Mouse (Mus musculus) left cerebral cortex, postnatal 4 days (tissue): ENCODE measurements around the gene Prph. TPM values are rescaled to one million over a fixed set of nuclear protein-coding genes. Genes with fewer than 3 reads are reported as not detected.

ENCODE experiments used
- DNase-seq: peaks from one replicate; pipeline ENCODE4 v3.0.0-alpha.2; 2022
- intact Hi-C: fragments of 180-260 bp; cut with DNase I; formaldehyde crosslinking; loops from one replicate; pipeline ENCODE4 v1.15.1; 2025
- total RNA-seq, 2 experiments: library from RNA; stranded (reverse); gene quantifications; 2 replicates each; pipeline ENCODE4 v1.2.3; 2021

Prph gene
- 1 to 10 TPM; 4.0 to 5.2 TPM for total RNA-seq

DNA sequence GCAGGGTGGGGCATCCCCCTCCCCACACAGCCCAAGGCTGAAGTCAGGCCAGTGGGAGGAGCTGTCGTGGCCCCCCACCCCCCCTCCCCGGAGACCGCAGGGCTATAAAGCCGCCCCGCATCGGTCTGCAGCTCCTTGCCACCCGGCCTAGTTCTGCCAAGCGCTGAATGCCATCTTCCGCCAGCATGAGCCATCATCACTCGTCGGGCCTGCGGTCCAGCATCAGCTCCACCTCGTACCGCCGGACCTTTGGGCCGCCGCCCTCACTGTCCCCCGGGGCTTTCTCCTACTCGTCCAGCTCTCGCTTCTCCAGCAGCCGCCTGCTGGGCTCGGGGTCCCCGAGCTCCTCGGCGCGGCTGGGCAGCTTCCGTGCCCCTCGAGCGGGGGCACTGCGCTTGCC is at the start of gene Prph:
Gene Prph (plus strand): TSS at position 135 of the 400 bp plus-strand sequence.
- no peak for DNase-seq
- intact Hi-C loops = no loop called here

DNA sequence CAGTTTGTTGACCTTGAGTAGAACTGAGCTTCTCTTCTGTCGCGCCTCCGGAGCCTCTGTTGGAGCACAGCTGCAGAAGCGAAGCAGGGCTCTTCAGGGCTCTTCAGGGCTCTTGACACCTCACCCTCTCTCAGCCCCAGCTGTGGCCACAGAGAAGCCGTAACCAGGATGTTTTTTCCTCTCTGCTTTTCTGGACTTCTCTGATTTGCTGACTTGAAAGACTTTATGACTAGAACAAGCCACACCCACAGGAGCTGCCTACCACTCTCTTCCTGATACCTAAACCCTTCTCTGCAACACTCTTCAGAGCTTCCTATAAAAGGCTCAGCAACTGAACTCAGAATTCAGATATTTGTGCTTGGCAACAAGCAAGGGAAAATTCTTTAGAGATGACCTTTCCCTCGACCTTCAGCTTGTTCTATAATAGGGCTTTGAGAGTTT is 46.2 kb upstream of the Prph start:
- no peak for DNase-seq
- intact Hi-C loops = no loop called here

DNA sequence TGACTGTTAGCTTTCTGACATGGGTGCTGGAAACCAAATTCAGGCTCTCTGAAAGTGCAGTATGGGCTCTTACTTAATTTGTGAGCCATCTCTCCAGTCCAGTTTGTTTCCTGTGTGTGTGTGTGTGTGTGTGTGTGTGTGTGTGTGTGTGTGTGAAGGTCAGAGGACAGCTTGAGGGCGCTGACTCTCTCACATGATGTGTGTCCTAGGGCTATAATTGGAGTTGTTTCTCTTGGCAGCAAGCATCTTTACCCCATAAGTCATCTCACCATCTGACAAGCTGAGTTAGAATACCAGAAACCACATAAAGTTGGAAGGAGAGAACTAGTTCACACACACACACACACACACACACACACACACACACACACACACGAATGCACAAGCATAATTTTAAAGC is 44.1 kb upstream of the Prph start:
- intact Hi-C loops = no loop called here

GRCm38 (mm10) chr15:99011946-99012345 is 43.0 kb upstream of the Prph start:
- DNase-seq = no peak
- intact Hi-C loops = no loop called here

More for the DNA sequence above, 44.1 kb upstream of the Prph start:
- DNase-seq = no peak

- no peak for DNase-seq
- intact Hi-C loops = no loop called here
These were observed 40.4 kb upstream of the Prph start for GRCm38 (mm10) chr15:99014496-99015030.

DNA sequence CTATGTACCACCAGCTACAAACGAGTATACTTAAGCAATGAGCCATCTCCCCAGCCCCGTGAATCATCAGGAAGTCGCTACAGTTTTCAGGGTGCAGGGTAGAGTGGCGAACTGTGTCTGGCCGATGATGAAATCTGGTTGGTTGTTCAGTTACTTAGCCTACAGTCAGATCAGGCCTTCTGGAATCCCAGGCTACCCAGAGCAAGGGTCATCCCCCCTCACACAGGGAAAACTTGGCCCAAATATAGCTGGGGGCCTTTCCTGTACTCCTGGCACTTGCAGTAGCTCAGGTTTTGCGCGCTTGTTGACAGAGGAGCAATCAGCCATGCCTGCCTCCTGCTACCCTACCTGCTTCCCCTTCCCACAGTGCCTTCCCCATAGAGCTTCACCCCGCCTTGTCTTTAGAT is 37.6 kb upstream of the Prph start:
- no peak for DNase-seq
- intact Hi-C loops = no loop called here

DNA sequence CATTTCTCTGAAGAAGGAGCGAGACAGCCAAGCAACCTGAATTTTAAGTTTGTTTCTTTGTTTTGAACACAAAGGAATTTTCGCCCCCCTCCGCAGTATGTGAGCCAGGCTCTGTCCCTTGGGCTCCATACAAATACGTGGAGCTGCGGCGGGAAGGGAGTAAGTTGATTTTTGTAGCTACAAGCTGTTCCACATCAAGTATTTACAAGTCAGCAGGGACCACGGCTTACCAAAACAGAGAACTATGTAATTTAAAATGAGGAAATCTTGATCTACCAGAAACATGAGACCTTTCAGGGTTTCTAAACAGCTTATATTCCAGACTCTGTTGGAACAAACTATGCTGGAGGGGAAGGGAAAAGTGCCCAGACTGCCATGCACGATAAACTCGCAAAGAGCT is 37.0 kb upstream of the Prph start:
- intact Hi-C loops = no loop called here
- DNase-seq = no peak

DNA sequence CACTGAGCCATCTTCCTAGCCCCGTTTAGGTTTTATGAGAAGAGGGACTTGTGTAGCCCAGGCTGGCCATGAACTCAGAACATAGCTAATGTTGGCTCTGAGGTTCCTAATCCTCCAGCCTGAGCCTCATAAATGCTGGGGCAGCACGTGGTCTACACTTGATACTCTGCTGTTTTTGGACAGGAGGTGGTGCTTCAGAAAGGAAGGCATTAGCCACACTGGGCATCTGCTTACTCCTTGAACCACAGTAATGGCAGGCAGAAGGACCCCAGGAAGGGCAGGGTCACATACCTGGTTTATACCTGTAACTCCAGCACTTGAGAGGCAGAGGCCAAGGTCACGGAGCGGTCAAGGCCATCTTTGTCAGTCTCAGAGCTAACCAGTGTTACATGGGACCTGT is 36.3 kb upstream of the Prph start:
- DNase-seq = no peak
- intact Hi-C loops = no loop called here

GRCm38 (mm10) chr15:99019436-99019835 is 35.5 kb upstream of the Prph start:
- no peak for DNase-seq
- intact Hi-C loops = no loop called here

- intact Hi-C loops = no loop called here
- DNase-seq = no peak
These were observed 34.8 kb upstream of the Prph start for GRCm38 (mm10) chr15:99020171-99020570.

DNA sequence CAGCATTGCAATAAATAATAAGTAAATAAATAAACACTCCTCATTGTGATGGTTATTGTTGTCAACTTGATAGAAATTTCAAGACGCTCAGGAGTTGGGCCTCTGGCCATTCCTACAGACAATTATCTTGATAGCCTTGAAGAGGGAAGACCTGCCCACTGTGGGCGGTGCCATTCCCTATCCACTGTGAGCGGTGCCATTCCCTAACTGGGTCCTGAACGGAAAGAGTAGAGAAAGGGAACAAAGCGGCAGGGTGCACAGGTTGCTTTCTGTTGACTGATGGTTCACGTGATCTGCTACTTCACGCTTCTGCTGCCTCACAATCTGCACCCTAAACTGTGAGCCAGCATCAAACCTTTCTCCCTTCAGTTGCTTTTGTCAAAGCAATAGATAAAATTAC is 33.7 kb upstream of the Prph start:
- intact Hi-C loops = no loop called here
- DNase-seq = no peak

GRCm38 (mm10) chr15:99024668-99025314 is 30.2 kb upstream of the Prph start:
- intact Hi-C loops = no loop called here

DNA sequence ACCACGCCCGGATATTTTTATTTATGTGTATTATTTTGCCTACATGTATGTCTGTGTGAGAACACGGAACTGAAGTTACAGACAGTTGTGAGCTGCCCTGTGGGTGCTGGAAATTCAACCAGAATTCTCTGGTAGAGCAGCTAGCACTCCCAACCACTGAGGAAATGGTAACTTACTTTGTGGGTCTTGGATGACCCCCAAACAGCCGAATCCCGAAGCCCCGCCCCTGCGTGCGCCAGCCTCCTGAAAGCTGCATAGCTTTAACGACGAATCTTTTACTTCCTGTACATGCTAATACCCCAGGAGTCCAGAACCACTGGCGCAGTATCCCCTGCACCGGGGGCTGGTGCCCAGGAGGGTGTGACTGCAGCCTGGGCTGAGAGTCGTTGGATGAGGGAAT is 29.6 kb upstream of the Prph start:
- DNase-seq = no peak
- intact Hi-C loops = no loop called here

More at GRCm38 (mm10) chr15:99024668-99025314, 30.2 kb upstream of the Prph start:
- peak; percentile 81 for DNase-seq

GRCm38 (mm10) chr15:99026259-99026658 is 28.7 kb upstream of the Prph start:
- peak; percentile 40 for DNase-seq
- intact Hi-C loops = no loop called here

- intact Hi-C loops = no loop called here
These were observed 27.9 kb upstream of the Prph start for GRCm38 (mm10) chr15:99027116-99027515.

DNA sequence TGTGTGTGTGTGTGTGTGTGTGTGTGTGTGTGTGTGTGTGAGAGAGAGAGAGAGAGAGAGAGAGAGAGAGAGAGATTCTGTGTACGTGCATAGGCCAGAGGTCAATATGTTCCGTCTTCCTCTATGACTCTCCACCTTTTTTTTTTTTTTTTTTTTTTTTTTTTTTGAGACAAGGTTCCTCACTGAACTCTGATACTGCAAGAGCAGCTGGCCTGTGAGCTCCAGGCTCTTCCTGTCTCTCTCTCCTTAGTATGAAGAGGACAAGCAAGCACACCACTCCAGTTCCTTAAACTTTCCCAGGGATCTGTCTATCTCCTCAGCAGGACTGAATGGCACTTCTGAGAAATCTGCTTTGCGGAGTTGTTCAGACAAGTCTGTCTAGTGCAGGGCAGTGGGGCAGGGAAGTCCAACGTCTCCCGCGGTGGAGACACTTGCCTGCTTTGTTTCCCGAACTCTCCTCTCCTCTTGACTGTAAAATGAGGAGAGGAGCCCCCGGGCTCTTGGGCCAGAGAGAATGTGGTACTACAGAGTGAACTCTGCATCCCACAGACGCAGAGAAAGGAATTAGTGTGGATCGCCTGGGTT is 26.0 kb upstream of the Prph start:
- intact Hi-C loops = no loop called here
- DNase-seq = no peak

More at GRCm38 (mm10) chr15:99027116-99027515, 27.9 kb upstream of the Prph start:
- no peak for DNase-seq

- intact Hi-C loops = loop anchor here (10.0 kb wide), 1 partner anchor 165 kb away; no protein-coding TSS in a partner anchor
- peak; percentile 80 for DNase-seq
These were observed 25.1 kb upstream of the Prph start, which contains the start of gene Tuba1c for GRCm38 (mm10) chr15:99029619-99030584. Gene Tuba1c, plus strand, starts transcription at chr15:99029891.

GRCm38 (mm10) chr15:99030585-99031387 is 24.2 kb upstream of the Prph start:
- intact Hi-C loops = loop anchor here (10.0 kb wide), 1 partner anchor 164 kb away; no protein-coding TSS in a partner anchor

GRCm38 (mm10) chr15:99031388-99031675 is 23.6 kb upstream of the Prph start:
- DNase-seq = no peak
- intact Hi-C loops = loop anchor here (10.0 kb wide), 1 partner anchor 163 kb away; no protein-coding TSS in a partner anchor

More at GRCm38 (mm10) chr15:99030585-99031387, 24.2 kb upstream of the Prph start:
- no peak for DNase-seq
